Mouse (Mus musculus) heart, embryonic 11.5 days (tissue): ENCODE measurements at regions not wholly inside any gene's neighbourhood (a gene's known extent, or its start where the extent isn't known, plus 50 kb on each side); places are given as distances from the start of the nearest gene placed in this dataset.

Source experiments
- ATAC-seq: fragments of 200-750 bp; cut with Nextera tagmentation; replicated peaks from 2 replicates; pipeline ENCODE4 v1.8.0; 2017; ENCODE audit warnings: moderate library complexity; ENCODE audit not compliant: insufficient number of reproducible peaks, low FRiP score, low TSS enrichment
- H3K27ac ChIP-seq: fragments of 300-500 bp; sonication (generic); 2 replicates; pipeline ENCODE4 v1.5.1; 2014; ENCODE audit warnings: mild to moderate bottlenecking, low read depth, low read length
- H3K27me3 ChIP-seq: fragments of 300-500 bp; sonication (generic); 2 replicates; pipeline ENCODE4 v1.6.1; 2014; ENCODE audit warnings: mild to moderate bottlenecking, low read length, mixed read lengths; ENCODE audit not compliant: control insufficient read depth, insufficient read depth
- H3K36me3 ChIP-seq: fragments of 300-500 bp; sonication (generic); 2 replicates; pipeline ENCODE4 v1.6.1; 2014; ENCODE audit warnings: mild to moderate bottlenecking, low read length, moderate library complexity, mixed read lengths; ENCODE audit not compliant: control insufficient read depth, insufficient read depth
- H3K4me1 ChIP-seq: fragments of 300-500 bp; sonication (generic); 2 replicates; pipeline ENCODE4 v1.6.1; 2014; ENCODE audit warnings: low read length; ENCODE audit not compliant: control insufficient read depth, insufficient read depth
- H3K4me2 ChIP-seq: fragments of 300-500 bp; sonication (generic); 2 replicates; pipeline ENCODE4 v1.6.1; 2014; ENCODE audit warnings: mild to moderate bottlenecking, moderate library complexity
- H3K4me3 ChIP-seq: fragments of 300-500 bp; sonication (generic); 2 replicates; pipeline ENCODE4 v1.5.1; 2014; ENCODE audit warnings: low read depth, low read length
- H3K9ac ChIP-seq: fragments of 300-500 bp; sonication (generic); 2 replicates; pipeline ENCODE4 v1.6.1; 2014; ENCODE audit warnings: mild to moderate bottlenecking, low read depth, low read length, moderate library complexity
- H3K9me3 ChIP-seq: fragments of 300-500 bp; sonication (generic); replicated peaks from 2 replicates; pipeline ENCODE4 v1.6.1; 2016; ENCODE audit warnings: low read length; ENCODE audit not compliant: control insufficient read depth
- WGBS: fragments of 180-500 bp; shearing (Covaris S2); extraction: QIAGEN DNeasy Blood & Tissue Kit; methylation state at CpG from one replicate; pipeline ENCODE4 v1.1.7; 2014; ENCODE audit not compliant: insufficient replicate concordance; 5-methylcytosine and 5-hydroxymethylcytosine counted together

DNA sequence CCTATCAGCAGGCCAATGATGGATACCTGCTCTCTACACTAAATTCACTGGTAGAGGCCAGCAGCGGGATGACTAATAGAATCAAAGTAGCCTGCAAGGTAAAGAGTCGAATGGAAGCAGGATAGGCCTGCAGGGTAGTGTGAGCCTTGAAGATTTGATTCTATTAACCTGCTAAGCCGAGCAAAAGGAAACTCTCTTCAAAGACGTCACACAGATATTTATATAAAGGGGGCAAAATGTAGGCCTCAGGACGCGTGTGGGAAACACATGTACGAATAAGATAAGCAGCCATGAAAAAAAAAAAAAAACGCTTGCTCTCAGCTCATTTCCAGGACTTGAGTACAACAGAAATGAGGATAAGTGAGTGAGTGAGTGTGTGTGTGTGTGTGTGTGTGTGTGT lies 138.4 kb upstream of the D7Ertd443e start:
- no peaks in the 10 kb centered on the region for H3K9me3 ChIP-seq
- 58% methylated on average over 8 of the region's 8 CpGs for WGBS
- no peaks in the 10 kb centered on the region for H3K4me1 ChIP-seq
- no peak for ATAC-seq
- H3K27ac ChIP-seq, result no peak overlapping the region
- no peaks in the 10 kb centered on the region for H3K27me3 ChIP-seq
- no peak overlapping the region for H3K4me3 ChIP-seq
- no peak overlapping the region for H3K9ac ChIP-seq
- H3K36me3 ChIP-seq, result no peaks in the 10 kb centered on the region
- H3K4me2 ChIP-seq, result no peak overlapping the region

DNA sequence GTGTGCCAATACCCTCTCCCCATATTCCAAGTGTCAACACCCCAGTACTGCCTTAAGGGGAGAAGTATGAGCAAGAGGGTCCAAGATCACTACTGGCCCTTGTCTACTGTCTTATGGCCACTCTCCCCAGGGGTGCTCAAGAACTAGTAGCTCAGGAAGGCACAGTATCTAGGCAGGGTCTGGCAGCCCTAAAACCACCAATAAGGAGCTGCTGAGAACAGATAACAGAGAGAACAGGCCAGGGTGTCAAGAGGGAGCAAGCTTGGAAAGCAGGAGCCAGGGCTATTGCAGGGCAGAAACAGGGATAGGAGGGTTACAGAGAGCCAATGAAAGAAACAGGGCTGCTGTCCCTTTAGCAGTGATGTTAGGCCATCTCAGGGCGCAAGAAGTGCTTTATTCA lies 139.6 kb upstream of the D7Ertd443e start:
- no peaks in the 10 kb centered on the region for H3K36me3 ChIP-seq
- no peaks in the 10 kb centered on the region for H3K9me3 ChIP-seq
- no peak overlapping the region for H3K4me3 ChIP-seq
- H3K27me3 ChIP-seq, result no peaks in the 10 kb centered on the region
- ATAC-seq, result no peak
- H3K27ac ChIP-seq, result no peak overlapping the region
- H3K4me2 ChIP-seq, result no peak overlapping the region
- H3K4me1 ChIP-seq, result no peaks in the 10 kb centered on the region
- 86% methylated on average over 1 of the region's 1 CpGs for WGBS
- H3K9ac ChIP-seq, result no peak overlapping the region

DNA sequence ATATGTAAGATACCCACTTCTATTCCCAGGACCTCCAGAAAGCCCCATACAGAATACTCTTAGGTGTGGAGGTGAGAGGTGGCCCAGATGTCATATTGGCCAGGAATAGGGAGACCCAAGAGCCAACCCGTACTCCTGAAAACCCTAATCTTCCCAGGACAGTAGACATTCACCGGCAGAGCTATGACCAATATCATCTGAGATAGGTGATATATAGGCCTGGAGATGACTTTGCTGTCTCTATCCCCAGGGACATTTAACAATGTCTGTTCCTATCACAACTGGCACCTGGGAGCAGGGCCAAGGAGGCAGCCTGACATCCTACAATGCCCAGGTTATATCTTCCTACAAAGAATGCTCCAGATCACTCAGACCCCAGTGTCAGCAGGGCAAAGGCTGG lies 140.0 kb upstream of the D7Ertd443e start:
- H3K36me3 ChIP-seq, result no peaks in the 10 kb centered on the region
- WGBS, result 68% methylated on average over 2 of the region's 2 CpGs
- H3K9me3 ChIP-seq, result no peaks in the 10 kb centered on the region
- no peaks in the 10 kb centered on the region for H3K4me1 ChIP-seq
- no peak overlapping the region for H3K9ac ChIP-seq
- H3K4me3 ChIP-seq, result no peak overlapping the region
- no peak overlapping the region for H3K27ac ChIP-seq
- H3K4me2 ChIP-seq, result no peak overlapping the region
- ATAC-seq, result no peak
- no peaks in the 10 kb centered on the region for H3K27me3 ChIP-seq

DNA sequence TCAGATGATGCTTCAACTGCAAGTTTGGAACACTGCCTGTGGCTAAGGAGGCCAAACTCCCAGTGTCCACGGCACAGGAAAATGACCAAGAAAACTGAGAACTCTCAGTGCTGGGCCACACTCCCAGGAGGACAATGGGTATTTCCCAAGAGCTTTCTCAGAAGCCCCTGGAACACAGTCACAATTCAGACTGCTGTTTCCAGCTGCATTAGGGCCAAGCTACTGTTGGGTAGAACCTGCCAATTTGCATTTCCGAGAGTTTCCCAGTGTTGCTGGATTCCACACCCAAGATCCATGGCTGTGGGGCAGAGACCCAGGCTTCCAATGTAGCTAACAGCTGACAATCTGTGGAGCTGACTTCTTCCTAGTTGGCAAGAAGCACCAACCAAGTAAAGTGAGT lies 141.9 kb upstream of the D7Ertd443e start:
- Histone ChIP-seq H3K27ac (no peak overlapping the region), H3K4me1 (no peaks in the 10 kb centered on the region), H3K9me3 (no peaks in the 10 kb centered on the region), H3K27me3 (no peaks in the 10 kb centered on the region), H3K36me3 (no peaks in the 10 kb centered on the region), H3K4me2 (no peak overlapping the region), H3K4me3 (no peak overlapping the region), H3K9ac (no peak overlapping the region)
- no peak for ATAC-seq
- WGBS, result 77% methylated on average over 2 of the region's 2 CpGs

DNA sequence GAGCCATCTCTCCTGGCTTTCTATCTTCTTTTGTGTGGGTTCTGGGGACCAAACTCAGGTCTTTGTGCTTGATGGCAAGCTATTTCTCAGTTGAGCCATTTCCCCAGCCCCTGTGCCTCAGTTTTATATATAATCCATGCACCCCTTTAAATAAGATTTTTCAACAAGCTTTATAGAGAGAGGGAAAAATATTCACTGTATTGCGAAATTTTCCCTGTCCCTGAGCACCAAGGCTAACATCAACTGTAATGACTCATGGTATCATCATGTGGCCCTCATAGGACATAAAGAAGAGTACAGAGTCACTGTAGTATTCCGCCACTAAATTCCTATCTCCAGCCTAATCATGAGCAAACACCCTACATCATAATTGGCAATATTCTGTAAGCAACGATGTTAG lies 142.4 kb upstream of the Dock1 start:
- H3K27me3 ChIP-seq, result no peaks in the 10 kb centered on the region
- WGBS, result 83% methylated on average over 3 of the region's 3 CpGs
- H3K4me2 ChIP-seq, result no peak overlapping the region
- H3K9me3 ChIP-seq, result no peaks in the 10 kb centered on the region
- no peaks in the 10 kb centered on the region for H3K36me3 ChIP-seq
- H3K4me3 ChIP-seq, result no peak overlapping the region
- no peak for ATAC-seq
- H3K4me1 ChIP-seq, result no peaks in the 10 kb centered on the region
- no peak overlapping the region for H3K9ac ChIP-seq
- no peak overlapping the region for H3K27ac ChIP-seq

DNA sequence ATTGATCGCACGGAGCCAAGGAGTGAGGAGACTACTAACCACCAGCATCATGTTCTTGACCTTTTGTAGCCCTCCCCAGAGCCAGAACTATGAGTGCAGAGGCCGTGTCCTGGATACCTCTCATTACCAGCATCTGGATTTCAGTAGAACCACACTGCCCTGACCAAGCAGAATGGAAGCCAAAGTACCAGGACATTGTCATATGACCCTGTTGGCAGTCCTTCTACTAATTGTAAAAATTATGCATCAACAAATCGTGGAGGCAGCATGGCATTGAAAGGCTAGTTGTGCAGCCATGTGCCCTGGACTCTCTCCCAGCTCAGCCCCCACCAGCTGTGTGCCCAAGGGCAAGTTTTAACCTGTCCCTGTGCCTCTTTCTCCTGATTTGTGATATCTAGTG lies 135.6 kb upstream of the Dock1 start:
- no peak for ATAC-seq

DNA sequence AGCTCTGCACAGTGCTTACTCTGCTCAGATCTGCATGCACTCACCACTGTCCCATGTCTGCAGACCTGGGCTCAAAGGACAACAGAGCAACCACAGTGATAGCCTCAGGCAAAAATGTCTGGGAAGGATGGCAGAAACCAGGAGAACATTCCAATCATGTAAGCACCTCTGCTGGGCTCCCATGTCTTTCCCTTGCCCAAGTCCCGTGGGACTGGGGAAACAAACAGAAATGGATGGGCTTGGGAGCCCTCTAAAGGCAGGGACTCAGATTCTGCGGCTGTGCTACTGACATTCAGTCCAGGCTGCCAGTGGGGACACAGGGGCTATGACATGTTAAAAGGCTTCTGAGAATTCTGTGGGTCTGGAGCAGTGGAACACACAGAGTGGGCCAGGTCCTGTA lies 128.8 kb upstream of the Dock1 start:
- Histone ChIP-seq H3K27ac (no peak overlapping the region), H3K36me3 (no peaks in the 10 kb centered on the region), H3K4me3 (no peak overlapping the region), H3K4me1 (no peaks in the 10 kb centered on the region), H3K27me3 (no peaks in the 10 kb centered on the region), H3K4me2 (no peak overlapping the region), H3K9me3 (no peaks in the 10 kb centered on the region), H3K9ac (no peak overlapping the region)
- no peak for ATAC-seq
- 48% methylated on average over 2 of the region's 2 CpGs for WGBS

More for the DNA sequence above, 135.6 kb upstream of the Dock1 start:
- H3K4me2 ChIP-seq, result no peak overlapping the region
- H3K4me3 ChIP-seq, result no peak overlapping the region
- H3K27me3 ChIP-seq, result no peaks in the 10 kb centered on the region
- H3K36me3 ChIP-seq, result no peaks in the 10 kb centered on the region
- no peak overlapping the region for H3K27ac ChIP-seq
- H3K9ac ChIP-seq, result no peak overlapping the region
- no peaks in the 10 kb centered on the region for H3K4me1 ChIP-seq
- no peaks in the 10 kb centered on the region for H3K9me3 ChIP-seq
- WGBS, result 75% methylated on average over 4 of the region's 4 CpGs

DNA sequence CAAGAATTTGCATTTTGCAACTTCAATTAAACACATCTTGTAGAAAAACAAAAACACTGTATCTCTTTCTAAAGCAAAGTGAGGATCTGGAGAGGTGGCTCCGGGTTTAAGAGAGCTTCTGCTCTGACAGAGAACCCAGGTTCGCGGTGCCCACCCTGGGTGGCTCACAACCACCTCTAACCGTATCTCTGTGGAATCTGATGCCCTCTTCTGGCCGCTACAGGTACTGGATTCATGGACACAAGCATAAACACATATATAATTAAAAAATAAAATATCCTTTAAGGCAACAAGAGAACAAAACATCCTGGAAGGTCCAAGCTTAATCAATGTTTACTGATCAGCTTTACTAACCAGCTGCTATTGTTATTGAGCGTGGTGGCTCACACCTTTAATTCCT lies 124.3 kb upstream of the Dock1 start:
- no peak overlapping the region for H3K27ac ChIP-seq
- H3K9ac ChIP-seq, result no peak overlapping the region
- no peaks in the 10 kb centered on the region for H3K4me1 ChIP-seq
- no peaks in the 10 kb centered on the region for H3K36me3 ChIP-seq
- H3K4me3 ChIP-seq, result no peak overlapping the region
- H3K27me3 ChIP-seq, result no peaks in the 10 kb centered on the region
- H3K4me2 ChIP-seq, result no peak overlapping the region
- H3K9me3 ChIP-seq, result no peaks in the 10 kb centered on the region
- no peak for ATAC-seq
- 72% methylated on average over 6 of the region's 6 CpGs for WGBS

DNA sequence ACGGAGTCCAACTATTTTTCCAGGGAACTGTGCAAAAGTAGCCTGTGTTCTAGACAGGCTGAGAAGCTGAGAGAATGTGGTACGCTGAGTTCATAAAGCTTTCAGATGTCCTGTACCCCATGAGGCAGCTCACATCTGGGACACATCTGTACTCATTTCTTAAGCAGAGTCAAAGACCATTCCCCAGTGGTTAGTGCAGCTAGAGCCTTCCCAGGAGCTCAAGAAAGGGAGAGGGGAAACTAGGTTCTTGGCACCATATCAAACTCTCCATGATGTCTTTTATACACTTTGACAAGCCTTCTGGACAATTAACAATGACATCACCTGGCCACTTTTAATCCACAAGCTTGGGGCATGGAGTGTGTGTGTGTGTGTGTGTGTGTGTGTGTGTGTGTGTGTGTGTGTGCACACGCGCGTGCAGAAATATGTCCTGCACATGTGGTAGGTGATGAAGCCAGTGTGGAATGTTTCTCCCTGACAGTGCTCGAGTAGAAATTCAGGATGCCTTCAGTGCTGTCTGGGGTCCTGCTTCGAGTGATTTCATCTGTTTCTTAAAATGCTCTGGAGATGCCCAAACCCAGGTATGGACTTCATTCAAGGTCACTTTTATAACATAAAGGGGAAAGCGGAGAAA lies 121.1 kb upstream of the Dock1 start:
- 77% methylated on average over 8 of the region's 8 CpGs for WGBS
- Histone ChIP-seq H3K4me2 (no peak overlapping the region), H3K27ac (no peak overlapping the region), H3K9ac (no peak overlapping the region), H3K9me3 (no peaks in the 10 kb centered on the region), H3K27me3 (no peaks in the 10 kb centered on the region), H3K4me1 (no peaks in the 10 kb centered on the region), H3K4me3 (no peak overlapping the region), H3K36me3 (no peaks in the 10 kb centered on the region)
- no peak for ATAC-seq
